Mouse (Mus musculus) CD8-positive naive resting alpha-beta T cell, adult 2 months (primary cell): Measurements from ENCODE around the gene Arl6ip6.
A peak's percentile ranks its signal among the peaks of the same experiment; 100 is the strongest.

ENCODE experiments used
- DNase-seq, 2 experiments: peaks; one replicate each; pipeline ENCODE4 v3.0.0; 2022; ENCODE audit warnings: low read depth in 2 of 2, low spot score in 2 of 2

Gene Arl6ip6

GRCm38 (mm10) chr2:53191523-53192220 is at the start of gene Arl6ip6:
Gene Arl6ip6 (plus strand): TSS chr2:53191726.
- peak; percentile 98 to 99 for DNase-seq

GRCm38 (mm10) chr2:53146852-53147251 is 44.7 kb upstream of the Arl6ip6 start:
- DNase-seq, result no peak

GRCm38 (mm10) chr2:53173966-53174365 is 17.6 kb upstream of the Arl6ip6 start:
- no peak for DNase-seq

DNA sequence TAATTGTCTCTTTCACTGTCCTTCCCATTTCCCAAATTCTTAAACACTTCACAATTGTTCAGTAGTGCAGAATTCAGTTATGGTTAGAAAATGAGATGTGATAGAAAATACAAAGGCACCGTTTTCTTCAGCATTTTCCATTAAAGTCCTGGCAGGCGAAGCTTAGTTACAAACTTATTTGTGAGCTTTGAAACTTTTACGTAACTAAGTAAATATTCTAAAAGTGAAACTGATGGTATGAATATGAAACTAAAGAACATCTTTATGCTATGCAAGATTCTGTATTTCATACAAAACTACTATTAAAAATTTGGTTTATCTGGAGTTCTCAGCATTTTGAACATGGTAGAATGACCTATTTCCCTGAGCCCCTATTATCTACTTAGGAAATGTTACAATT is 12.6 kb upstream of the Arl6ip6 start:
- no peak for DNase-seq

- no peak for DNase-seq
Observed at GRCm38 (mm10) chr2:53179876-53180275, 11.7 kb upstream of the Arl6ip6 start.

- DNase-seq, result no peak
Observed at GRCm38 (mm10) chr2:53189811-53190210, 1.7 kb upstream of the Arl6ip6 start.

GRCm38 (mm10) chr2:53190684-53191511 is 628 bp upstream of the Arl6ip6 start, which contains the start of gene Prpf40a:
Gene Prpf40a (minus strand): TSS chr2:53191284.
- peak; percentile 99 for DNase-seq

- no peak for DNase-seq
Observed at GRCm38 (mm10) chr2:53192386-53192785, 860 bp downstream of the Arl6ip6 start.

- no peak for DNase-seq
Observed at GRCm38 (mm10) chr2:53196431-53196830, 4.9 kb downstream of the Arl6ip6 start.

- no peak for DNase-seq
Observed at GRCm38 (mm10) chr2:53199203-53199602, 7.7 kb downstream of the Arl6ip6 start.

DNA sequence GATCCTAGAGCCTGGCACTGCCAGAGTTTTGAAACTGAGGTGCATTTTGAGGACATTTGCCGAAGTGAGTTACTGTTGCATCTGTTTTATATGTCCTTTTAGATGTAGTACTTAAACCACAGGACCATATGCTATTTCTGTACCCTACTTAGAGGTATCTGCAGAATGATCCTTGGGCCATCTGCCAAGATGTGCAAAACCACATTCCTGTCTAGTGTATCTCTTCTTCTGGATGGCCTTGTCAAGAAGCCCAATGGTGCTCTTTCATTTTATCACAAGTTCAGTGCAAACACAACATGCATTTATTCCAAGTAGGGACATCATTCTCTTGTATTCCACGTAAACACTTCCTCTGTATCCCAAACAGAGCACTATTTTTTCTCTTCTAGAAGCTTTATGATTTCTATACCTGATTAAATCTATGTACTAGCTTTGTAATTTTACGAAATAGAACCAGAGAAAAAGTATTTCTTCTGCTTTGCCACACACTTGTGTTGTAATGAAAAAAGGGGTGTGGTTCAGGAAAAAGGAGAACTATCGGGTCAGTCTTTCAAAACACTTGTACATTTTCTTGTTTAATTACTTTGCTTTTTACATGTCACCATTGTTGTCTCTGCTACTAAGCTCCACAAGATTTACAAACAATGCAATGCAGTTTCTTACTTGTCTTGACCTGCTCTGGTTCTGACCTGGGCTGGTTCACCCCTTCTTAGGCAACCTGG is 8.8 kb downstream of the Arl6ip6 start:
- DNase-seq, result no peak

- no peak for DNase-seq
Observed at GRCm38 (mm10) chr2:53204373-53205274, 13.1 kb downstream of the Arl6ip6 start.

DNA sequence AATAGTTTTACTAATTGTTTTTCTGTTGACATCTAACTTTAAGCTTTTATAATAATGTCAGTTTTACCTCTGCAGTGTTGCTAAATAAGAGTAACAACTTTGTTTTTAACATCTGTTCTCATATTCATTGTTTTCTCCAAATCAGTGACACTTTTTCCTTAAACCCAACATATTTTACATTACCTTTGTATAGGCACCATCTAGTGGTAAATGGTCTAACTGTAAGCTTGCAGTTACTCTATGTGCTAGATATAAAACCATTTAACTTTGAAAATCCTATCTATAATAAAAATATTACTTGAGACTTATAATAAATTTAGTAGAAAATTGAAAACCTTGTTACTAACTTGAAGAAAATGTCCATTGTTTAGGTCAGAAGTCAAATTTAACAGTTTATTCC is 15.2 kb downstream of the Arl6ip6 start:
- no peak for DNase-seq

DNA sequence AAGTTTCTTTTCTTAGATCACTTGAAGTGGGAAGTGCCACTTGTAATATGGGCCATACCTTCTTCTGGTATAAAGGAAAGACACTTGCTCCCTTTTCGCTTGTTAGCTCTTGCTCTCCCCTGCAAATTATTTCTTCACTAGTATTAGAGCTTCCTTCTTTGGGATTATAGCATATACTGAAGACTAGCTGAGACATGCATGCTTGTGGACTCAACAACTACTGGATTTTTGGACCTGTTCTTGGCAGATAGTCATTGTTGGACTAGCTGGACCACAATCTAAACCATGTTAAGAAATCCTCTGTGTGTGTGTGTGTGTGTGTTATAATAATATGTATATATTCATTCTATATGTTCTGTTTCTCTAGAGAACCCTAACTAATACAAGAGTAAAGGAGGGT is 22.0 kb downstream of the Arl6ip6 start:
- DNase-seq, result no peak

DNA sequence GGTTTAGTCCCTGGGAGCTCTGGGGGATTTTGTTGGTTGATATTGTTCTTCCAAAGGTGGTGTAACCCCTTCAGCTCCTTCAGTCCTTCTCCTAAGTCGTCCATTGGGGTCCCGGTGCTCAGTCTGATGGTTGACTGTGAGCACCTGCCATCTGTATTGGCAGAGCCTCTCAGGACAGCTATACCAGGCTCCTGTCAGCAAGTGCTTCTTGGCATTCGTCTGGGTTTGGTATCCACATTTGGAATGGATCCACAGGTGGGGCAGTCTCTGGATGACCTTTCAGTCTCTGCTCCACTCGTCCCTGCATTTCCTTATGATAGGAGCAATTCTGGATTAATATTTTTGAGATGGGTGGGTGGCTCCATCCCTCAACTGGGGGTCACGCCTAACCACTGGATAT is 30.7 kb downstream of the Arl6ip6 start:
- DNase-seq, result no peak

DNA sequence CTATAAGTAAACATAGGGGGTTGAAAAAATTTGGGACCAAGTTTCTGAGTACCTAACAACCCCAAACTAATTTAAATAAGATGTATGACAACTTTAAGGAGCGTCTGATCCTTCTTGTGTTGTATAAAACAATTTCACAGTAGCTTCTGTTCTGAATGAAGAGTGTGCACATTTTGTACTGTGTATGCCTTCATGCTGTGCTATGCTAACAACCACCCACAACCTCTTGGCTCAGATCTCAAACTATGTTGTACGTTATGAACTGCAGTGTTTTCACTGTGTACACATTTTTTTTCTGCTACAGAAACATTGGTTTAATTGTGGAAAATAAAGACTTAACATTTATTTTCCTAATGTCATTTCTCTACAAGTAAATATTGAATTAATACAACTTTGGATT is 65.5 kb downstream of the Arl6ip6 start:
- DNase-seq, result no peak
